Mouse (Mus musculus) urinary bladder, postnatal 0 days (tissue): ENCODE results near the gene Ston2. TPM values are rescaled to one million over a fixed set of nuclear protein-coding genes. Genes with fewer than 3 reads are reported as not detected.

Experiments used
- microRNA-seq: library from miRNA; unstranded; fragments of <30 nt; microRNA quantifications from one replicate; pipeline ENCODE4, GENCODE M21; 2016
- polyA plus RNA-seq: library from polyadenylated mRNA; unstranded; fragments of >200 nt; fragmentation: Nextera tagmentation; extraction: Ambion mirVana; gene quantifications from 2 replicates; pipeline ENCODE4 v1.2.1, GENCODE M21; 2015

Gene Ston2
- polyA plus RNA-seq: 3.7 and 4.2 TPM in 2 replicates

GRCm38 (mm10) chr12:91787959-91788437, at the start of gene Ston2:
Ston2 (minus strand) TSS chr12:91788387.

DNA sequence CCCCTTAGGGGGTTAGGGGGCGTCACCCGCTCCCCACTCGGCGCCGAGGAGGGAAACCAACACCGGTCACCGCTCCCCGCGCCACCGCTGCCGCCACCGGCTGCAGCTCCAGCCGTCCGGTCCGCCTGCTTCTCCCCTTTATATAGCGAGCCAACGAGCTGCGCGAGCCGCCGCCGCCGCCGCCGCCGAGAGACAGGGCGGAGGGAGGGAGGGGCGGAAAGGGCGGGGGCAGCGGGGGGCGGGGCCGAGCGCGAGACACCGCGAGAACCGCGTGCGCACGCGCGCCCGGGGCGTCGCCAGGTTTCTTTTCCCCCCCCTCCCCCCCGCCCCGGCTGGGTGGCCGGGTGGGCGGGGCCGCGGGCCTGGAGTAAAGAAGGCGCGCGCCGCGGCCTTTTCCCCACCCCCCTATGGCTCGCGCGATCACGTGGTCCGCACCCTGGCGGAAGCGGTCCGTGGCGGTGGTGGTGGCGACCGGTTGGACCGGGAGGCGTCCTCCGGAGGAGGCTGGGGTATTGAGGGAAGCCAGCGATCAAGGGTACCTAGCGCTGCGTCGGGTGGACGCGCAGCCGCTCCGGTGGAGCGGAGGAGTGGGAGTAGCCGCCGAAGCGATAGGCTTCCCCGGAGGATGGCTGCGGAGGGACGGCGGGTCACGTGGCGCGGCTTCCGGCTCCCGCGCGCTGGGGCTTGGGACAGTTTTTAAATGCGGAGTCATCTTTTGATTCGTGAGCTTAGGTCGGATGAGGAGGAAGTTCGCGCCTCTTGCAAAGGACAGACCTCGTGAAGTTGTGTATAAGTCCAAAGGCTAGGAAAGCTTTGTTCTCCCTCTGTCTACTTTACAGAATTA, 198.1 kb downstream of the Ston2 start, which contains the start of gene Gtf2a1:
Gene Gtf2a1, minus strand, starts transcription at position 641 of the 844 bp plus-strand sequence.

Small RNAs within 50 kb of the gene (microRNA-seq; reads per million reads assigned to microRNA genes)
- gene Gm22015: not detected

Other genes with a start within 250 kb of the Ston2 start
- 17.2 and 20.3 TPM in 2 replicates for gene Gtf2a1, start 197.9 kb downstream of the Ston2 start, polyA plus RNA-seq
- gene Sel1l, start 60.8 kb upstream of the Ston2 start, polyA plus RNA-seq: 58.6 and 58.8 TPM in 2 replicates